Mouse (Mus musculus) heart, adult 2 months (tissue): ENCODE measurements around the gene Ubqln4.

Source experiments
- CTCF ChIP-seq: fragments of 200-600 bp; IDR thresholded peaks from 2 replicates; pipeline ENCODE4 v1.8.1; 2022; ENCODE audit warnings: antibody characterized with exemption, mild to moderate bottlenecking, moderate library complexity
- EP300 ChIP-seq: fragments of 200-500 bp; IDR thresholded peaks from 2 replicates; pipeline ENCODE4 v1.6.1; 2011; ENCODE audit warnings: low read depth, low read length, control low read depth; ENCODE audit not compliant: insufficient read depth
- POLR2A ChIP-seq: fragments of 200-500 bp; IDR thresholded peaks from 2 replicates; pipeline ENCODE4 v1.6.1; 2011; ENCODE audit warnings: mild to moderate bottlenecking, low read depth, low read length, control low read depth; ENCODE audit not compliant: insufficient read depth

DNA sequence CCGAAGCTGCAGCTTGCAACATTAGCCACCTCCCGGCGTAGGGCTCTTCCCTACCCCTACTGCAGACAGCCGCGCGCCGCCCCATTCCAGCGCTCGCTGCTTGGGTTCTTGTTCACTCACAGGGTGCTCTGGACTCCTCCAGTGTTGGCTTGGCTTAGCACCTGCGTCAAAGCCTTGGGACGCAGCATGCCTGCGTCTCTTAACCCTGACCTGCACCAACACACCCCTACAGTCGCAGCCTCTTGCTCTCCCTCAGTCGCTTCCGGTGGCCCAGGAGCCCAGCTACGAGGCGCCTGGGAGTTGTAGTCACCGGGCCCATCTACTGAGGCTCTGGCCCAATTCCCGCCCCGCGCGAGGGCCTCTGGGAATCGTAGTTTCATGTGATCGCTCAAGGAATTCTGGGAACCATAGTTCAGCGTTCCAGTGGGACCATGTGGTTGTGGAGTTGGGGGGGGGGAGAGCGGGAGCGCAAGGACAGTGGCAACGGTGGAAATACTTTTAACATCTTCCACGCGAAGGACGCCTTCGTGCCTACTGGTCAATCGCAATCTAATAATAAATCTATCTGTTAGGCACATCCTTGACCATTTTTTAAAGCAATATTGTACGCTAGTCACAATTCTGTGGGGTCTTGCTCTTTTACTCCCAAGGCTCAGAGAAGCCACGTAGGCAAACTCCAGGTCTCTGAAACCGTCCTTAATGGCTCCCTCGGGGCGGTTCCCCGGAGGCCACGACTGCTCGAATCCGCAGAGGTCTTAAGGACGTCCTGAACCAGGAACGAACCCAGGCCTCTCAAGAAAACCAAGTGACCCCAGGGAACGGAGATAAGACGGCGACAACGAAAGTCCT lies 658 bp upstream of the Ubqln4 start, which contains the start of gene Lamtor2:
- no peak for TF ChIP-seq CTCF
- peak; percentile 51; the same call in 1 of the 2 replicates for TF ChIP-seq EP300
- TF ChIP-seq POLR2A, result peak; percentile 96
